Mouse (Mus musculus): Measurements from ENCODE around the gene Atp2a1.
"Not testable (repeated sequence)": the region's sequence is repeated elsewhere in the genome, so short reads cannot be mapped to it uniquely, and the experiment has no call there.

Gene Atp2a1

DNA sequence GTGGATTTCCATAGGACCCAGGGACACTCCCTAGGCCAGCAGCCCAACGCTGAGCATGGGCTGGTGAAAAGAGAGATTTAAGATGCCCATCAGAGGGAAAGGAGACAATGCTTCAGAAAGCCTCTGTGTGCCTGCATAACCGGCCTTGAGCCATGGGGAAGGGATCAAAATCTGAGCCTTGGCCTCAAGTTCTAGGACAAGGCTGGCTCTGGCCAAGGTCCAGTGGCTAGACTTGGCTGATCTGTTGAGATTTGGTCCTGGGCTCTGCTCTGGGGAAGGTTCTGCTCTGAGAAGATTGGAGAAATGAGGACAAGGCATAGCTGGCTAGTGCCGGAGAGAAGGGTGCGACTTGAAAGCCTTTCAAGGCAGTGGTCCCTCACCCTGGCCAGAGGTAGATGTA lies 51.8 kb downstream of the Atp2a1 start:
- DNase-seq (ENCODE audit: low spot score): no peak

DNA sequence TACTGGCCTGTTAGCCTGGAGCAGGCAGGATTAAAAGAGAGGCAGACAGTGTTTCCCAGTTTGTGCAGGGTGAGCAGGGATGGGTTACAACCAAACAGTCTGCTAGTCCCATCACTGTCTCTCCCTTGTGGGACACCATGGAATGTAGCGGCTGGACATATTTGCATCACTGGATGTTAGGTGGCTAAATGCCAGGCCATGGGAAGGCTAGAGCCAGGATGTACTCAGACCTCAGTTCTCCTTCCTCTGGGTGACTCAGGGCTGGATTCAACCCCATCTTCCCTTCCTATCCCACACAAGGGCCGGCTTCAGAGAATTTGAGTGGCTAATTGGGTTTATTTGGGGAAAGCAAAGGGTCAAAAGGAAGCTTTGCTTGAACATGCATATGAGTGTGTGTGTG lies 54.2 kb downstream of the Atp2a1 start:
- no peak for DNase-seq (ENCODE audit: low spot score)

DNA sequence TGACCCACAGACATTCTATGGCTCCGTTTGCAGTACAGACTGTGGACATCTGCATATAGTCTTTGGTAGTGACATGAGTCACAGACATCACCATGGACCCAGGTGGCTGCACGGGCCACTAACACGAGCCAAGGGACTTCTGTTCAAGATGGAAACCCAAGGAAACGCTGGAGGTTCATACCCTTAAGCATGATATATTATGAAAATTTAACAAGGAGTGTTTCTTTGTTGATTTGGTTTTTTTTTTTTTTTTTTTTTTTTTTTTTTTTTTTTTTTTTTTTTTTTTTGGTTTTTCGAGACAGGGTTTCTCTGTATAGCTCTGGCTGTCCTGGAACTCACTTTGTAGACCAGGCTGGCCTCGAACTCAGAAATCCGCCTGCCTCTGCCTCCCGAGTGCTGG lies 60.4 kb downstream of the Atp2a1 start:
- not testable (repeated sequence) for DNase-seq (ENCODE audit: low spot score)

DNA sequence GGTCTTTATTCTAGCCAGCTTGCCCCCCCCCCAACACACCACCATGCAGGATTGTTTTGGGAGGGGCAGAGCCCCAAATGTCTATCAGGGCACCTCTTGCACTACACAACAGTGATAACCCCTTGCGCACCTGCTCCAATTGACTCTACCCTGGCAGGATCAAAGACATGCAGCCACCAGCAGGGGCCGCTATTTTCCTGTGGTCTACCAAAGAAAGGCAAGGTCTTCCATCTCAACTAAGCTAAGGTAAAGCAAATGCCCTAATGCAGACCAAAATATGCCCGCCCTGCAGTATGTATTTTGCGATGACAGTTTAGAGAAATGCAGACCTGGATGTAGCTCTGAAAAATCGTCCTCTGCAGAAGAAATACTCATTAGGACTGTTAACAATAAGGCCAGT lies 63.4 kb downstream of the Atp2a1 start:
- DNase-seq (ENCODE audit: low spot score): peak; percentile 86

DNA sequence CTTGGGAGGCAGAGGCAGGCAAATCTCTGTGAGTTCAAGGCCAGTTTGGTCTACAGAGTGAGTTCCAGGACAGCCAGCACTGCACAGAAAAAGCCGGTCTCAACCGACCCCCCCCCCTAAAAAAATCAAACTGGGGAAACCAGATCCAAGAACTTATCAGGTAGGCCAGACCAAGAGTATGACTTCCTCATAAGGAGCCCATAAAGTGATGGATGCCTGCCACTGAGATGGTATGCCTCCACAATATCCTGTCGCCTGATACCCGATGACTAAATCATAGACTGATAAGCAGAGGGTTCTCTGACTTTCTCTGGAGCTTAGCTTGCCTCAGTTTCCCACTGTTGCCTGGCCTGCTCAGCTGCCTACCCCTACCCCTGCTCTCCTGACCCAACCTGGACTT lies 65.1 kb downstream of the Atp2a1 start:
- DNase-seq (ENCODE audit: low spot score): no peak

DNA sequence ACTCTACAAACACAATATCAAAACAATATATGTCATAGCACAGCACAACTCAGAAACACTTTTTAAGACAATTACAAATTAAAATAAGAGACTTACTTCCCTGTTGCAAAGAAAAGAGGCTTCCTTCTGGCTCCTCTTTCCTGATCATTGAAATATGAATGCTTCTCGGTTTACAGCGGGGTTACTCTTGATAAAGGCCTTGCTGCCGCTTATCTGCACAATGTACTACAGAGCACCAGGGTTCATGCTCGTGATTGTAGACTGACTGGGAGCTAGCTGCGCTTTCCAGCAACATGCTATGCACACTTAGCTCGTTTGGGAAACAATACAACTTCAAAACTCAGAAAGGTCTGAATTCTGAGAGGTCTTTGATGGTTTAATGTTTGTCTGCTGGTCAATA lies 65.7 kb downstream of the Atp2a1 start:
- no peak for DNase-seq (ENCODE audit: low spot score)

DNA sequence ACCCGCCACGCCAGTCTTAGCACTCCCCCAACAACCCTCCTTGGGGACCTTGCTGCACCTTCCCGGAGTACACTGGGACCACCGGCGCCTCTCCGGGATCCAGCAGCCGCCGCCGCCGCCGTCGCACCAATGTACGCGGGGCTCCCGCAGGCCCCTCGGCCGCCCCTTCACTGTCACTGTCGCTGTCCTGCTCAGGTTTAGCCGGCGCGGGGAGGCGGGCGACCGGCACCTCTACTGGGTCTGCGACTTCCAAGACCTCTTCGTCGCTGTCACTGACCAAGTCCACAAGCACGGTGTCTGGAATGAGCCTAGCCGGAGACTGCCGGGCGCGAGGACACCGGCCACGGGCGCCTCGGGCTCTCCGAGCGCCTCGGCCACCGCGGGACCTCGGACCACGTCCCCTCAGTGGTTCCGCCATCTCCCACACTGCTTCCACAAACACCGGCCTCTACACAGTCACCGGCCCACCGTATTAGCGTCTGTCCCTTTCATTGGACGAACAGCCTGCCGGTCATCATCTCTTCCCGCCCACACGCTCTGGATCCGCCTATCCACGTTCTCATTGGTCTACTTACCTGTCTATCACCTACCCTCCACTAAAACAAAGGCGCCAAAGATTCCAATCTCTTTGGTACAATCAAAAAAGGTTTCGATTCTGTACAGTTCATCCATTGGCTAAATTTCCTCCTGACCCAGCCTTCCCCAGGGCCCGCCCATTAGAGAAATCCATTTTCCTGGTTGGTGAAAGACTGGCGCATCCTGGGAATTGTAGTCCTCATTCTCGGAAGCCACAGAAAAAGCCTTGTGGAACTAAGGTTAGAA lies 66.4 kb downstream of the Atp2a1 start, which contains the start of gene Nfatc2ip:
Gene Nfatc2ip, minus strand, starts transcription at position 440 of the 822 bp plus-strand sequence.
- peak; percentile 100 for DNase-seq (ENCODE audit: low spot score)

All from retina, embryonic 14.5 days (tissue).